Mouse (Mus musculus) spleen, adult 12 weeks (tissue): Measurements from ENCODE around the gene Chd5.
A peak's percentile ranks its signal among the peaks of the same experiment; 100 is the strongest.

Experiments
- DNase-seq: peaks from one replicate; pipeline ENCODE4 v3.0.0; 2022; ENCODE audit warnings: low spot score

Chd5 gene

DNA sequence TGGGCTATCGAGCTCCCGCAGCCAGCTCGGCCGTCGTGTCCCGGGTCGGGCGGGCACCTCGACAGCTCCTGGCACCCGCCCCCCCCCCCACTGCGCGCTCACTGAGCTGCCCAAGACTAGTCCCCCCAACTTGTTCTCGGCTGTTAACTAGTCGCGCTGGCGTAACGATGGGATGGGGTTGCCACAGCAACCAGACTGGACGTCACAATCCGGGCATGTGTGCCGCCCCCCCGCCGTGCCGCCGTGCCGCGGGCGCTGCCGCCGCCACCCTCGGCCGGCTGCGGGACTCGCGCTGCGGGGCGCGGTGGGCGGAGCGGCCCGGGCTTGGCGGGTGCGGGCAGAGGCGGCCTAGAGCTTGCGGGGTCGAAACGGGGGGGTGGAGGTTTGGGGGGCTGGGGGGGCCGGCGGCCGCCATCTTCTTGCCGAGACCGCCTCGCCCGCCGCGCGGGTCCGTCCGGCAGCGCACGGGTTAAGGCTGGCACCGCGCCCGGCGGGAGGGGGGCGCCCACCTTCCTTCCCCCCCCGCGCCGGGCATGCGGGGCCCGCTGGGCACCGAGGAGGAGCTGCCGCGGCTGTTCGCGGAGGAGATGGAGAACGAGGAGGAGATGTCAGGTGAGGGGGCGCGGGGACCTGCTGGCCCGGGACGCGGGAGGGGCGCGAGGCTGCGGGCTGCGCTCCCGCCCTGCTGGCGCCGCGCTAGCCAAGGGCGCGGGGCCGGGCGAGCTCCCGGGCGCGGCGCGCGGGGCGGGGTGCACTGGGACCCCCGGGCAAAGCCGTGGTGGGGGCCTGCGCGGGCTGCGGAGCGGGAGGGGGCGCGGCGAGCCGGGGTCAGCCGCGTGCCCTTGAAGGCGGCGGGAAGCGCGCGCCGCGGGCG lies at the start of gene Chd5:
Chd5 (plus strand) TSS at position 233 of the 874 bp plus-strand sequence.
- no peak for DNase-seq

GRCm38 (mm10) chr4:152290385-152290784 lies 48.1 kb upstream of the Chd5 start:
- no peak for DNase-seq

- no peak for DNase-seq
Measured at GRCm38 (mm10) chr4:152290991-152291390, 47.5 kb upstream of the Chd5 start.

DNA sequence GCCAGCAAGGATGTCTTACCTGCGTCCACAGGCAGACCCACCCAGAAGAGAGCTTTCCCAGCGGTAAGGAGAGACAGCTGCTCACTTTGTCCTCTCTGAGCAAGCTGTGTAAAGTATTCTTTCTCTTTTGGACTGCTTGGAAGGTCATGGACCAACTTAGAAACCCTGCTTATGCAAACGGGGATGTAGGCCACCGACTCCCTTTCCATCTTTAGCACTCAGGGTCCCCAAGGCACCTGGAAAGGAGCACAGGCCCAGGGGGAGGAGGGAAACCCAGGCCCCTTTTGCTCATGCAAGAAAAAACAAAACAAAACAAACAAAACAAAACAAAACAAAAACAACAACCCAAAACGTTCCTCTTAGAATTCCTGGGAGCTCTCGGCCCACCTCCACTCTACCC lies 46.9 kb upstream of the Chd5 start, which contains the start of gene Hes3:
Hes3 (minus strand) TSS at position 101 of the 400 bp plus-strand sequence.
- DNase-seq = no peak

GRCm38 (mm10) chr4:152292102-152292765 lies 46.2 kb upstream of the Chd5 start:
- DNase-seq = no peak

GRCm38 (mm10) chr4:152294188-152294929 lies 44.1 kb upstream of the Chd5 start:
- no peak for DNase-seq

- DNase-seq = no peak
Measured at GRCm38 (mm10) chr4:152295916-152296315, 42.5 kb upstream of the Chd5 start.

- no peak for DNase-seq
Measured at GRCm38 (mm10) chr4:152296371-152296770, 42.1 kb upstream of the Chd5 start.

- peak; percentile 99 for DNase-seq
Measured at GRCm38 (mm10) chr4:152296874-152297861, 41.3 kb upstream of the Chd5 start, which contains the start of gene Icmt. TSS of gene Icmt (plus strand) at chr4:152297227.

- no peak for DNase-seq
Measured at GRCm38 (mm10) chr4:152298836-152299235, 39.6 kb upstream of the Chd5 start.

DNA sequence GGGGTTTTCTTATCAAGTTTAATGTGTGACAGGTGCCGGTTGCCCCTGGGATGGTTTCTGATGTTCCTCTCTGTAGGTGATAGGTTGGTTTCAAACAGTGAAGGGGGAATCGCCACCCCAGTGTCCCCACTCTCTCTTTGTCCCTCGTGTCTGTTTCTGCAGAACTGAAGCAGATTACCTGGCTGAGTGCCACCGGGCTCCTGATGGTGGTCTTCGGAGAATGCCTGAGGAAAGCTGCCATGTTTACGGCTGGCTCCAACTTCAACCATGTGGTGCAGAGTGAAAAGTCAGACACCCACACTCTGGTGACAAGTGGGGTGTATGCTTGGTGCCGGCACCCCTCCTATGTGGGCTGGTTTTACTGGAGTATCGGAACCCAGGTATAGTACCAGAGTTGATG lies 38.1 kb upstream of the Chd5 start:
- DNase-seq = no peak

- no peak for DNase-seq
Measured at GRCm38 (mm10) chr4:152302012-152302411, 36.4 kb upstream of the Chd5 start.

DNA sequence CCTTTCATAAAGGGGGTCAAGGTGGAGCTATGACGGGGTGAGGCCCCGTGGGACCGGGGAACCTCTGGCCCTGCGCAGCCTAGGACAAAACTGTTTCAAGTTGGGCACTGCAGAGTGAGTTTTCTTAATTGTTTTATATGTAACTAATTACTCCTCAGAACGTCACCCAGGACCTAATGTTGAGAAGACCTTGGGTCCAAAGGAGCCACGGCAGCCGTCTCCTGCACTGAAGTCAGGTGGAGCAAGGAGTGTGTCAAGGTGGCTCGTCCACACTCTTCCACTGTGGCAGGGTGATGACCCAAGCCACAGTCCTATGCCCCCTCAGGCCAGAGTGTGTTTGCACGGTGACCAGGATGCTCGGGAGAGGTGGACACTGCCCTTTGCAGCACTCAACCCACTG lies 35.3 kb upstream of the Chd5 start:
- no peak for DNase-seq

GRCm38 (mm10) chr4:152304685-152305084 lies 33.8 kb upstream of the Chd5 start:
- DNase-seq = no peak

- DNase-seq = no peak
Measured at GRCm38 (mm10) chr4:152305991-152306390, 32.5 kb upstream of the Chd5 start.

- DNase-seq = no peak
Measured at GRCm38 (mm10) chr4:152307542-152307941, 30.9 kb upstream of the Chd5 start.

DNA sequence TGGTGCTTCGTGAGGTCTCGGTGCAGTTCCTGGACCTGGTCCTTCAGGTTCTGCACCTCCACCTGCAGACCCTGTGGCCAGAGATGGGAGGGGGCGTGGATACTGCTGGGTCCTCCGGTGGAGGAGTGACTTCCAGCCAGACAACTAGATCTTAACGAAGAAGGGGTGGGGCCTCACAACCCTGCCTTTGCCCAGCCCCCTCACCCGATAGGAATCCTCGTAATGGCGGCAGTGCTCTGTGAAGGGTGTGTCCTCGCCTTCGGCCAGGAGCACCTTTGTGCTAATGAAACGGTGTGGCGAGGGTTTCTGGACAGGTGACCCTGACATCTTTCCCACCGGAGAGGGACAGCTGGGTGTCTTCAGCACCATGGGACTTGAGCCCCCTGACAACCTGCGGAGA lies 26.3 kb upstream of the Chd5 start:
- DNase-seq = no peak

GRCm38 (mm10) chr4:152313211-152313632 lies 25.2 kb upstream of the Chd5 start:
- no peak for DNase-seq

DNA sequence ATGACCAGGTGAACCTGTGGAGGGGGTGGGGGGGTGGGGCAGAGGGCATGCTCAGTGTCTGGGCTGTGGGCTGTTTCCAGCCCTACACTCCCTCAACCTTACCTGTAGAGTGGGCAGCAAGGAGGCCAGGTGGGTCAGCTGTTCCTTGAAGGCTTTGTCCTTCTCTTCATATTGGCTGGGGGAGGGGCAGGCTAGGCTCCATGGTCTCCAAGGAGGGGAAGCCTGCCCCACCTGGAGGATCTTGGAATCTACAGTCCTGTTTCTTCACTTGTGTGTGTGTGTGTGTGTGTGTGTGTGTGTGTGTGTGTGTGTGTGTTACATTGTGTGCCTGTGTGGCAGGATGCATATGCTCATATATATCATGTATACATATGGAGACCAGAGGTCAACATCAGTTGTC lies 24.5 kb upstream of the Chd5 start:
- no peak for DNase-seq

DNA sequence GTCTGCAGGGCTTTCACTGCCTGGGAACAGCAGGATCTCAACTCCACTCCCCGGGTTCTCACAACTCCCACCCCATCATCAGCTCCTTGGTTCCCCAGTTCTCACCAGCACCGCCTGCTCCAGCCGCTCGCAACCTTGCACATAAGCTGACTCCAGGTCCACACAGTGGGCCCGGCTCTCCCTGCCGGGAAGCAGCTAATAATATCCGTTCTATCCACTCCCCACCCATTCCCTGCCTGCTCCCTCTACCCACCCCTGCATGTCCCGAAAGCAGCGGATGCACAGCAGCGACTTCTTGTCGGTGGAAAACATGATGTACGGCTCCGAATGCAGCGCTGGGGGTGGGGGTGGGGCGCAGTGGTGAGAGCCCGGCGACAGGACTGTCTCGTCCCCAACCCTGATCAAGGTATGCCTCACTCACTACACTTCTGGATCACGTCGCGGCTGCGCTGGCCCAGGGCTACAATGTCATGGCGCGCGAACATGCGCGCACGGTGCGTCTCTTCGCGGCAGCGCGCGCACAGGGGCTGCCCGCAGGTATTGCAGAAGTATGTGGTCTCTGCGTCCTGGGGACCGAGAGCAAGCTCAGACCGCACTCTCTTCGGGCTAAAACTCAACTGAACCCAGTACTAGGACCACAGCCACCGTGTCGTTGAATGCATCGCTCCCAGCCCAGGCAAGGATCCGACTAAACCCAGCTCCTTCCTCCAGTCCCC lies 22.8 kb upstream of the Chd5 start:
- no peak for DNase-seq

DNA sequence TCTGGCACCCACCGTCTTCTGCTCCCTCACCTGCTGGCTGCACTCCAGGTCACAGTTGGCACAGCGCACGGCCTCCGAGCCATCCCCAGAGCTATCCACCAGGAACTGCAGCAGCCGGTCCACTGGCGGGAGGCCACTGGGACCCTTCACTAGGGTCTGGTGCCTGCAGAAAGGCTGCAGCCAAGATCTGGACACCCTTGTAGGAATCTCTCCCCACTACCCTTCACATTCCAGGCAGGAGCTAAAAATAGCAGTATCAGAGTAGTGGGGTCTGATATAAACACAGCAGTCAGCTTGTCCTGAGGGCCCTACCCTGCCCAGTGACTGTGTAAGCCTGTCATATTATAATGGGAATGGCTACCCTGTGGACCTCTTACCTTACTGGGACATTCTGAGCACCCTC lies 20.8 kb upstream of the Chd5 start:
- DNase-seq = no peak
